Mouse (Mus musculus) lung, postnatal 0 days (tissue): Measurements from ENCODE around the gene Epb41l5.

Source experiments
- CTCF ChIP-seq: IDR thresholded peaks from 2 replicates; pipeline ENCODE4 v1.5.1; 2016; ENCODE audit warnings: antibody characterized with exemption, mild to moderate bottlenecking
- EP300 ChIP-seq: IDR thresholded peaks from 2 replicates; pipeline ENCODE4 v1.6.1; 2016; ENCODE audit warnings: antibody characterized with exemption, mild to moderate bottlenecking, control low read depth

- TF ChIP-seq CTCF (no peak), EP300 (no peak)
These were observed 2.4 kb downstream of the Epb41l5 start for GRCm38 (mm10) chr1:119646356-119646755.
